Mouse (Mus musculus): ENCODE data around the gene Scn4b. TPM values are rescaled to one million over a fixed set of nuclear protein-coding genes. Genes with fewer than 3 reads are reported as not detected.
A peak's percentile ranks its signal among the peaks of the same experiment; 100 is the strongest.

Gene Scn4b
- polyA plus RNA-seq, 1 experiment from 2014 or later: 0.13 TPM

- Histone ChIP-seq H3K4me1 (ENCODE audit: control insufficient read depth, insufficient read depth, low read length) (peaks cover 15% of the 10 kb centered on the region), H3K9me3 (ENCODE audit: control insufficient read depth, low read length) (no peaks in the 10 kb centered on the region), H3K27ac (ENCODE audit: low read length) (no peak overlapping the region), H3K4me2 (ENCODE audit: low read depth, low read length) (no peak overlapping the region), H3K36me3 (ENCODE audit: control insufficient read depth, insufficient read depth, low read length) (no peaks in the 10 kb centered on the region), H3K9ac (ENCODE audit: low read depth, low read length) (no peak overlapping the region), H3K4me3 (ENCODE audit: low read length) (no peak overlapping the region), H3K27me3 (replicated peaks; ENCODE audit: control insufficient read depth, insufficient read depth, low read length) (peaks cover 54% of the 10 kb centered on the region)
- 59% methylated on average over 3 of the region's 3 CpGs for WGBS
- no peak for ATAC-seq
These were observed 4.5 kb downstream of the Scn4b start for GRCm38 (mm10) chr9:45142686-45143085.

DNA sequence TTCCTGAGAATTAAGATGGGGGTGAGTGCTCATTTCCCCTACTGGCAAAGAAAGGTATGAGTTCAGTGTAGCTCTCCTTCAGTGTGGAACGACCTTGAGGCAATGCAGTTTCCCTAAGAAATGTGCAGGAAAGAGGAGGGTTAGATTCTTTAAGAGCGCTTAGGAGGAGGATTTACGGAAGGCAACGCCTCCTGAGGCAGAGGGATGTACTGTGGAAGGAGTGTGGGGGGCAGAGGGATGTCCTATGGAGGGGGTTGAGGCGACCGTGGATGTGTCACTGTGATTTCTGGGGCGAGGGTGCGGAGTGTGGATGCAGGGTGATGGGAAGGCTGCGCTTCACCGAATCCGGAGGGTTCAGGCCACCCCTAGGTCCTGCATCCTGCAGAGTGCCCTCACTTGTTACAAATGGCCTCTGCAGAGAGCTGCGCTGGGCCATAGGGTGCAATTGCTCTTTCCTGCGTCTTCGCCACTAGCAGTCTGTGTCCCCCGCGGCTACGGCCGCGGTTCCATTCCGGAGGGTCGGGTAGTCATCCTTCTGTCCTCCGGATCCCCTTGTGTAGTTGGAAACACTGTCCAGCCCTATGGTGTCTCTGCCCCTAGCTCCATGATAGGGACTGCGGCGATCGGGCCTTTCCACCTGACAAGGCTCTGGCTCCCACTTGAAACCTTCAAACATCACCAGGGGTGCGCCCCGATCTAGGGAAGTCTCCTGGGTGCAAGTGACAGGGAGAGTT, 7.5 kb downstream of the Scn4b start:
- H3K9me3 ChIP-seq (ENCODE audit: control insufficient read depth, low read length): no peaks in the 10 kb centered on the region
- H3K27ac ChIP-seq (ENCODE audit: low read length): no peak overlapping the region
- H3K4me3 ChIP-seq (ENCODE audit: low read length): peak overlapping the region; percentile 37
- H3K4me2 ChIP-seq (ENCODE audit: low read depth, low read length): peak overlapping the region; percentile 63
- ATAC-seq: peak; percentile 36
- peaks cover 6% of the 10 kb centered on the region; the same call in 1 of the 2 replicates for H3K4me1 ChIP-seq (ENCODE audit: control insufficient read depth, insufficient read depth, low read length)
- WGBS: 4% methylated on average over 27 of the region's 27 CpGs
- H3K27me3 ChIP-seq (replicated peaks; ENCODE audit: control insufficient read depth, insufficient read depth, low read length): peaks cover 38% of the 10 kb centered on the region
- peak overlapping the region; percentile 38; the same call in 1 of the 2 replicates for H3K9ac ChIP-seq (ENCODE audit: low read depth, low read length)
- H3K36me3 ChIP-seq (ENCODE audit: control insufficient read depth, insufficient read depth, low read length): no peaks in the 10 kb centered on the region

- H3K4me2 ChIP-seq (ENCODE audit: low read depth, low read length): peak overlapping the region; percentile 63
- H3K27ac ChIP-seq (ENCODE audit: low read length): no peak overlapping the region
- peak overlapping the region; percentile 37 for H3K4me3 ChIP-seq (ENCODE audit: low read length)
- H3K27me3 ChIP-seq (replicated peaks; ENCODE audit: control insufficient read depth, insufficient read depth, low read length): peaks cover 34% of the 10 kb centered on the region
- H3K4me1 ChIP-seq (ENCODE audit: control insufficient read depth, insufficient read depth, low read length): peaks cover 6% of the 10 kb centered on the region; the same call in 1 of the 2 replicates
- H3K36me3 ChIP-seq (ENCODE audit: control insufficient read depth, insufficient read depth, low read length): no peaks in the 10 kb centered on the region
- no peaks in the 10 kb centered on the region for H3K9me3 ChIP-seq (ENCODE audit: control insufficient read depth, low read length)
- WGBS: 0% methylated on average over 5 of the region's 5 CpGs
- ATAC-seq: peak; percentile 28; the same call in 1 of the 2 replicates
- H3K9ac ChIP-seq (ENCODE audit: low read depth, low read length): 0 out of 2 replicates have a peak overlapping the region, but pooled peaks have one; percentile 38
These were observed 8.0 kb downstream of the Scn4b start for GRCm38 (mm10) chr9:45146267-45146597.

DNA sequence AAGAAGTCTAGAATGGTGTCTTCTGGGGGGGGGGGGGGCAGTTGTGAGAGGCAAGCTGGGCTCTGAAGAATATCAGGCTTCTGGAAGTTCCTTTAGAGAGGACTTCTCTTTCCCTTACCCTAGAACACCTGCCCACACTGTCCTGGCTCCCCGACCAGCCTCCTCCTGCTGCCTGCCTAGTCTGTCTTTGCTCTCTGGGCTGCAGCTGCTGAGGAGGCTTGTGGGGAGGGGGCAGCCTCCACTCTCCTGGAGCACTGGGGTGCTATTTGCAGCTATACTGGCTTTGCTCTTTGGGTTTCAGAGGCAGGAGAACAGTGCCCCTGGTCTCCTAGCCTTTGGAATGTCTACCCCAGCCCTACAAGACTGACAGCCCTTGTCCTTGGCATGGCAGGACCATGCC, 12.7 kb downstream of the Scn4b start:
- peaks cover 12% of the 10 kb centered on the region; the same call in 1 of the 2 replicates for H3K27me3 ChIP-seq (replicated peaks; ENCODE audit: control insufficient read depth, insufficient read depth, low read length)
- no peak overlapping the region for H3K4me3 ChIP-seq (ENCODE audit: low read length)
- H3K4me2 ChIP-seq (ENCODE audit: low read depth, low read length): no peak overlapping the region
- no peak overlapping the region for H3K9ac ChIP-seq (ENCODE audit: low read depth, low read length)
- H3K4me1 ChIP-seq (ENCODE audit: control insufficient read depth, insufficient read depth, low read length): peaks cover 1% of the 10 kb centered on the region; the same call in 1 of the 2 replicates
- H3K9me3 ChIP-seq (ENCODE audit: control insufficient read depth, low read length): no peaks in the 10 kb centered on the region
- no peak for ATAC-seq
- no peaks in the 10 kb centered on the region for H3K36me3 ChIP-seq (ENCODE audit: control insufficient read depth, insufficient read depth, low read length)
- H3K27ac ChIP-seq (ENCODE audit: low read length): no peak overlapping the region
- WGBS: 63% methylated on average over 1 of the region's 1 CpGs

DNA sequence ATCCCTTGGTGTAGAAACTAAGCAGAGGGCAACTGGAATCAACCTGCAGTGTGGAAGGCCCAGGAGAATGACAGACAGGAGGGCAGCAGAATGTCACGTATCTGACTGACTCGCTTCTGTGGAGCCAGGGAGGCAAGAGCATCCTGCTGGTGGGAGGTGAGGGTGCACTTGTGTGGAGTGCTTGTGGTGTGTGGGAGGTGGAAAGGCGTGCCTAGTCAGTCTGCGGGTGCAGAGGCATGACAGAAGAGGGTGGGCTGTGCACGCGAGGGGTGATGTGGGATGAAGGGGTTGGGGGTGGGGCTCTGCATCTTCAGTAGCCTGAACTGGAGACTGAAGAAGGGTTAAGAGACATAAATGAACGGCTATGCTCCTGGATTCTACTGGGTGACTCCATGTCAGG, 15.2 kb downstream of the Scn4b start:
- Histone ChIP-seq H3K9me3 (ENCODE audit: control insufficient read depth, low read length) (no peaks in the 10 kb centered on the region), H3K4me1 (ENCODE audit: control insufficient read depth, insufficient read depth, low read length) (no peaks in the 10 kb centered on the region), H3K4me2 (ENCODE audit: low read depth, low read length) (no peak overlapping the region), H3K27me3 (replicated peaks; ENCODE audit: control insufficient read depth, insufficient read depth, low read length) (peaks cover 10% of the 10 kb centered on the region; the same call in 1 of the 2 replicates), H3K9ac (ENCODE audit: low read depth, low read length) (no peak overlapping the region), H3K36me3 (ENCODE audit: control insufficient read depth, insufficient read depth, low read length) (no peaks in the 10 kb centered on the region), H3K4me3 (ENCODE audit: low read length) (no peak overlapping the region), H3K27ac (ENCODE audit: low read length) (no peak overlapping the region)
- WGBS: 74% methylated on average over 7 of the region's 7 CpGs
- ATAC-seq: no peak

DNA sequence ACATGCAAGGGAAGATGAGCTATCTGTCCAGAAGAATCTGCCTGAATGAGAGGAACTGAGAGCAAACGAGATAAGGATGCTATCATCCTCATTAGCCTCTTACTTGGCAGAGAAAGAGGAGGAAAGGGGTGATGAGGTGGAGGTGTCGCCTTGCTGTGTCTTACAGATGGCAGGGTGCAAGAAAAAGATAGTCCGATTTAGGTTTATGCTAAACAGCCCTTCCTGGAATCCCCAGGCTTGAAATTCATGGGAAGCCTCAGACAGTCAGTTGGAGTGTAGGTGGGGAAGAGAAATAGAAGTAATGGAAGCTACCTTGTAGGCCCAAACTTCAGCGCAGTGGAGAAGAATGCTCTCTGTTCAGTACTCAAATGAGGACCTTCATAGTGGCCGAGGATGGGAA, 29.7 kb downstream of the Scn4b start:
- Histone ChIP-seq H3K27me3 (replicated peaks; ENCODE audit: control insufficient read depth, insufficient read depth, low read length) (no peaks in the 10 kb centered on the region), H3K36me3 (ENCODE audit: control insufficient read depth, insufficient read depth, low read length) (no peaks in the 10 kb centered on the region), H3K9me3 (ENCODE audit: control insufficient read depth, low read length) (peaks cover 4% of the 10 kb centered on the region), H3K27ac (ENCODE audit: low read length) (no peak overlapping the region), H3K4me2 (ENCODE audit: low read depth, low read length) (no peak overlapping the region), H3K4me1 (ENCODE audit: control insufficient read depth, insufficient read depth, low read length) (no peaks in the 10 kb centered on the region), H3K4me3 (ENCODE audit: low read length) (no peak overlapping the region), H3K9ac (ENCODE audit: low read depth, low read length) (no peak overlapping the region)
- 76% methylated on average over 5 of the region's 5 CpGs for WGBS
- ATAC-seq: no peak

DNA sequence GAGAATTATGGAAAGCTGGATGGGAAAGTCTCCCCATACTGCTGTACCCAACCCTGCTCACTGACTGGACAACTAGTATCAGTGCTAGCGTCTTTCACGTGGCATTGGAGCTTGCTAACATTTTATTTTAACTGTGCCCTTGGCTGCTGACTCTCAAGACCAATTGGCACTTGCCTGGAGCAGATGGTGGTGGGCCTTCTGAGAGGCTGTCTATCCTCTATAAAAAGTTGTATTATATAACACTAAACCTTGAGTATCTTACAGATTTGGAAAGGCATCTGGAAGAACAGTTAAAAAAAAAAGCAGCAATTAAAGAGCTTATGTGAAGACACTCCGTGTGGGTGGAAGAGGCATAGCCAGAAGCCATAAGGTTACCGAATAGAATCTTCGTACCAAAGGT, 32.0 kb downstream of the Scn4b start:
- Histone ChIP-seq H3K36me3 (ENCODE audit: control insufficient read depth, insufficient read depth, low read length) (no peaks in the 10 kb centered on the region), H3K4me2 (ENCODE audit: low read depth, low read length) (no peak overlapping the region), H3K4me3 (ENCODE audit: low read length) (no peak overlapping the region), H3K27me3 (replicated peaks; ENCODE audit: control insufficient read depth, insufficient read depth, low read length) (no peaks in the 10 kb centered on the region), H3K9ac (ENCODE audit: low read depth, low read length) (no peak overlapping the region), H3K9me3 (ENCODE audit: control insufficient read depth, low read length) (peaks cover 4% of the 10 kb centered on the region), H3K4me1 (ENCODE audit: control insufficient read depth, insufficient read depth, low read length) (no peaks in the 10 kb centered on the region), H3K27ac (ENCODE audit: low read length) (no peak overlapping the region)
- no peak for ATAC-seq
- 85% methylated on average over 5 of the region's 5 CpGs for WGBS

- no peaks in the 10 kb centered on the region for H3K4me1 ChIP-seq (ENCODE audit: control insufficient read depth, insufficient read depth, low read length)
- 88% methylated on average over 1 of the region's 1 CpGs for WGBS
- no peaks in the 10 kb centered on the region for H3K27me3 ChIP-seq (replicated peaks; ENCODE audit: control insufficient read depth, insufficient read depth, low read length)
- no peak overlapping the region for H3K4me2 ChIP-seq (ENCODE audit: low read depth, low read length)
- ATAC-seq: no peak
- no peak overlapping the region for H3K9ac ChIP-seq (ENCODE audit: low read depth, low read length)
- peaks cover 4% of the 10 kb centered on the region for H3K9me3 ChIP-seq (ENCODE audit: control insufficient read depth, low read length)
- H3K4me3 ChIP-seq (ENCODE audit: low read length): no peak overlapping the region
- no peak overlapping the region for H3K27ac ChIP-seq (ENCODE audit: low read length)
- no peaks in the 10 kb centered on the region for H3K36me3 ChIP-seq (ENCODE audit: control insufficient read depth, insufficient read depth, low read length)
These were observed 32.9 kb downstream of the Scn4b start for GRCm38 (mm10) chr9:45171073-45171610.

DNA sequence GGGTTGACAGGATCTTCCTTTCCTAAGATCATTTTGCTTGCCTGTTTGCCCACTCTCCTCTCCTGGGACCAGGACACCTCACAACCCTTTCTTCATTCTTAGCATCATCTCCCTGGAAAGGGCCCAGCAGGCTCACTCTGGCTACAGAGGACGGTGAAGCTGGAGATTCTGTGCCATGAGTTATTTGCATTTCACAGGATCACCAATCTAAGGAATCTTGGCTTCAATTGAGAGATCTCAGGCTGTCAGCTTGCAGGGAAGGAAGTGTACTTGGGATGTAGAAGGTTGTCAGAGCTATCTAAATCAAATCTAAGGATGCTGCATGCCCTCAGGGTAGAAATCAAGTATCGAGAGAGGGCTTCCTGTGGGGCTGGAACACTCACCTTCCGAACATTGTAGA, 35.3 kb downstream of the Scn4b start:
- H3K27me3 ChIP-seq (replicated peaks; ENCODE audit: control insufficient read depth, insufficient read depth, low read length): no peaks in the 10 kb centered on the region
- WGBS: 71% methylated on average over 3 of the region's 3 CpGs

More for the DNA sequence above, 35.3 kb downstream of the Scn4b start:
- H3K4me2 ChIP-seq (ENCODE audit: low read depth, low read length): no peak overlapping the region
- H3K27ac ChIP-seq (ENCODE audit: low read length): no peak overlapping the region
- ATAC-seq: no peak
- no peaks in the 10 kb centered on the region for H3K4me1 ChIP-seq (ENCODE audit: control insufficient read depth, insufficient read depth, low read length)
- H3K9ac ChIP-seq (ENCODE audit: low read depth, low read length): no peak overlapping the region
- peaks cover 4% of the 10 kb centered on the region for H3K9me3 ChIP-seq (ENCODE audit: control insufficient read depth, low read length)
- H3K36me3 ChIP-seq (ENCODE audit: control insufficient read depth, insufficient read depth, low read length): no peaks in the 10 kb centered on the region
- no peak overlapping the region for H3K4me3 ChIP-seq (ENCODE audit: low read length)
